15 mouse cellular contexts compared by ENCODE assay signal in the genomic region with DNA sequence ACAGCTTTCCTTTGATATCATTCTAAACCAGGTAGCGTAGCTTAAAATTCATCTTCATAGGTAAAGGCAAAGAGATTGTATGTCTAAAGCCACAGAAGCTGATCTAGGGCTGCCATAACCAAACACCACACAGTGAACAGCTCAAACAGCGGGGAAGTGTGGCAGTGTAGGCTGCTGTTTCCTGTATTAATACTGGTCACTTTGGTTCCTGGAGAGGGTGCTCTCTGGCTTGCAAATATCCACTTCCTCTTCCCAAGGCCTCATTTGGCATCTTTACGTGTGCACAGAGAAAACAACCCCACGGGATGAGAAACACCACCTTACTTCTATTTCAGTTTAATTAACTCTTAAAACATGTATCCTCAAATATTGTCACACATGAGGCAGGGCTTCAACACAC.
"Had no signal": no experiment of that assay in that cellular context is flagged by ENCODE, and none has a peak within 500 bp of the region (broad histone marks: within the 10 kb centered on the region; RNA-seq: fewer than 3 reads in every experiment).

No protein-coding gene starts in this region.

- DNase-seq: kidney, postnatal 25 days; layer of hippocampus, postnatal 36 days; liver, embryonic 13.5 days; lung, adult 2 months; lung, postnatal 14 days; lung, postnatal 4 days; midbrain, embryonic 14.5 days; thymus, adult 2 months; thymus, postnatal 14 days; thymus, postnatal 4 days had no signal

- H3K9me3 ChIP-seq: liver, embryonic 13.5 days; megakaryocyte, embryonic 14.5 days; midbrain, embryonic 10.5 days had no signal

- H3K4me1 ChIP-seq: midbrain, embryonic 10.5 days had no signal

- H3K27ac ChIP-seq: kidney, postnatal 0 days; left cerebral cortex, adult 2 months; liver, embryonic 13.5 days; midbrain, embryonic 10.5 days; stomach, postnatal 0 days had no signal

- H3K4me2 ChIP-seq: liver, embryonic 13.5 days had no signal

- H3K9ac ChIP-seq: liver, embryonic 13.5 days had no signal

- H3K4me3 ChIP-seq: left cerebral cortex, adult 2 months; liver, embryonic 13.5 days; megakaryocyte, embryonic 14.5 days; midbrain, embryonic 10.5 days had no signal

- H3K36me3 ChIP-seq: midbrain, embryonic 10.5 days had no signal

- H3K27me3 ChIP-seq: liver, embryonic 13.5 days; megakaryocyte, embryonic 14.5 days had no signal
